Mouse (Mus musculus) lung, embryonic 14.5 days (tissue): Measurements from ENCODE around the gene Ift122. TPM values are rescaled to one million over a fixed set of nuclear protein-coding genes. Genes with fewer than 3 reads are reported as not detected.
A peak's percentile ranks its signal among the peaks of the same experiment; 100 is the strongest.

Experiments used
- ATAC-seq: fragments of 200-750 bp; cut with Nextera tagmentation; 2 replicates; pipeline ENCODE4 v1.8.0; 2017; ENCODE audit warnings: mild to moderate bottlenecking, moderate TSS enrichment, moderate library complexity; ENCODE audit not compliant: insufficient read depth
- DNase-seq: peaks from one replicate; pipeline ENCODE4 v3.0.0-alpha.2; 2015
- H3K27ac ChIP-seq: fragments of 300-500 bp; sonication (generic); 2 replicates; pipeline ENCODE4 v1.5.1; 2014; ENCODE audit warnings: low read depth, mild to moderate bottlenecking, moderate library complexity
- H3K27me3 ChIP-seq: fragments of 300-500 bp; sonication (generic); 2 replicates; pipeline ENCODE4 v1.6.1; 2014; ENCODE audit warnings: low read length, control low read depth; ENCODE audit not compliant: insufficient read depth
- H3K36me3 ChIP-seq: fragments of 300-500 bp; sonication (generic); 2 replicates; pipeline ENCODE4 v1.6.1; 2014; ENCODE audit warnings: control low read depth; ENCODE audit not compliant: insufficient read depth
- H3K4me1 ChIP-seq: fragments of 300-500 bp; sonication (generic); 2 replicates; pipeline ENCODE4 v1.6.1; 2014; ENCODE audit warnings: antibody characterized with exemption, control low read depth; ENCODE audit not compliant: insufficient read depth
- H3K4me2 ChIP-seq: fragments of 300-500 bp; sonication (generic); 2 replicates; pipeline ENCODE4 v1.6.1; 2014; ENCODE audit warnings: mild to moderate bottlenecking
- H3K4me3 ChIP-seq: fragments of 300-500 bp; sonication (generic); 2 replicates; pipeline ENCODE4 v1.5.1; 2014; ENCODE audit warnings: low read depth, low read length
- H3K9ac ChIP-seq: fragments of 300-500 bp; sonication (generic); 2 replicates; pipeline ENCODE4 v1.6.1; 2014
- H3K9me3 ChIP-seq: fragments of 300-500 bp; sonication (generic); 2 replicates; pipeline ENCODE4 v1.6.1; 2016; ENCODE audit warnings: low read depth, low read length, control low read depth
- CTCF ChIP-seq: IDR thresholded peaks from 2 replicates; pipeline ENCODE4 v1.5.1; 2016; ENCODE audit warnings: antibody characterized with exemption, low read depth
- WGBS: fragments of 180-500 bp; shearing (Covaris S2); extraction: QIAGEN DNeasy Blood & Tissue Kit; methylation state at CpG from one replicate; pipeline ENCODE4 v1.1.7; 2014; 5-methylcytosine and 5-hydroxymethylcytosine counted together
- polyA plus RNA-seq: library from polyadenylated mRNA; unstranded; fragments of >200 nt; fragmentation: Nextera tagmentation; extraction: Ambion mirVana; gene quantifications from 2 replicates; pipeline ENCODE4 v1.2.1, GENCODE M21; 2014

Gene Ift122
- polyA plus RNA-seq, 1 experiment from 2014 or later, result 25.6 TPM

- no peak for ATAC-seq
- Histone ChIP-seq H3K27ac (no peak overlapping the region), H3K36me3 (no peaks in the 10 kb centered on the region), H3K4me3 (no peak overlapping the region), H3K4me1 (no peaks in the 10 kb centered on the region), H3K9ac (no peak overlapping the region), H3K9me3 (no peaks in the 10 kb centered on the region), H3K27me3 (no peaks in the 10 kb centered on the region), H3K4me2 (no peak overlapping the region)
- DNase-seq, result no peak
- 75% methylated on average over 8 of the region's 8 CpGs for WGBS
- TF ChIP-seq CTCF, result no peak
Observed at GRCm38 (mm10) chr6:115935544-115935943, 82.3 kb downstream of the Ift122 start.

GRCm38 (mm10) chr6:115938011-115938410, 84.7 kb downstream of the Ift122 start:
- Histone ChIP-seq H3K4me1 (no peaks in the 10 kb centered on the region), H3K9ac (no peak overlapping the region), H3K27me3 (no peaks in the 10 kb centered on the region), H3K27ac (no peak overlapping the region), H3K36me3 (no peaks in the 10 kb centered on the region), H3K4me3 (no peak overlapping the region), H3K4me2 (no peak overlapping the region), H3K9me3 (no peaks in the 10 kb centered on the region)
- DNase-seq (no peak), ATAC-seq (no peak)
- WGBS, result 79% methylated on average over 2 of the region's 2 CpGs
- no peak for TF ChIP-seq CTCF

GRCm38 (mm10) chr6:115938798-115939197, 85.5 kb downstream of the Ift122 start:
- DNase-seq (no peak), ATAC-seq (no peak)
- WGBS, result 50% methylated on average over 1 of the region's 1 CpGs

GRCm38 (mm10) chr6:115940603-115941002, 87.3 kb downstream of the Ift122 start:
- Histone ChIP-seq H3K27ac (no peak overlapping the region), H3K4me3 (no peak overlapping the region), H3K9me3 (no peaks in the 10 kb centered on the region), H3K4me1 (peaks cover 10% of the 10 kb centered on the region; the same call in 1 of the 2 replicates), H3K27me3 (no peaks in the 10 kb centered on the region), H3K9ac (no peak overlapping the region), H3K4me2 (no peak overlapping the region), H3K36me3 (no peaks in the 10 kb centered on the region)
- TF ChIP-seq CTCF, result no peak
- no peak for DNase-seq
- 57% methylated on average over 1 of the region's 1 CpGs for WGBS
- no peak for ATAC-seq

More at GRCm38 (mm10) chr6:115938798-115939197, 85.5 kb downstream of the Ift122 start:
- H3K27me3 ChIP-seq, result no peaks in the 10 kb centered on the region
- no peak overlapping the region for H3K4me3 ChIP-seq
- H3K4me1 ChIP-seq, result peaks cover 7% of the 10 kb centered on the region; the same call in 1 of the 2 replicates
- no peak for TF ChIP-seq CTCF
- H3K9ac ChIP-seq, result no peak overlapping the region
- H3K4me2 ChIP-seq, result no peak overlapping the region
- H3K36me3 ChIP-seq, result no peaks in the 10 kb centered on the region
- no peak overlapping the region for H3K27ac ChIP-seq
- no peaks in the 10 kb centered on the region for H3K9me3 ChIP-seq

GRCm38 (mm10) chr6:115941128-115941527, 87.9 kb downstream of the Ift122 start:
- peak; percentile 58 for DNase-seq
- Histone ChIP-seq H3K4me3 (no peak overlapping the region), H3K9ac (no peak overlapping the region), H3K4me2 (no peak overlapping the region), H3K27ac (no peak overlapping the region), H3K27me3 (no peaks in the 10 kb centered on the region), H3K4me1 (peaks cover 10% of the 10 kb centered on the region; the same call in 1 of the 2 replicates), H3K9me3 (no peaks in the 10 kb centered on the region), H3K36me3 (no peaks in the 10 kb centered on the region)
- WGBS, result 10% methylated on average over 7 of the region's 12 CpGs
- ATAC-seq, result 0 out of 2 replicates have a peak, but pooled peaks have one; percentile 12
- TF ChIP-seq CTCF, result no peak

GRCm38 (mm10) chr6:115943498-115944427, 90.5 kb downstream of the Ift122 start:
- DNase-seq (peak; percentile 26), ATAC-seq (no peak)
- no peak overlapping the region for H3K27ac ChIP-seq
- no peaks in the 10 kb centered on the region for H3K36me3 ChIP-seq
- H3K4me3 ChIP-seq, result no peak overlapping the region
- WGBS, result 53% methylated on average over 9 of the region's 9 CpGs
- H3K4me1 ChIP-seq, result peaks cover 10% of the 10 kb centered on the region; the same call in 1 of the 2 replicates
- H3K9ac ChIP-seq, result no peak overlapping the region
- no peak overlapping the region for H3K4me2 ChIP-seq
- no peak for TF ChIP-seq CTCF
- no peaks in the 10 kb centered on the region for H3K27me3 ChIP-seq
- no peaks in the 10 kb centered on the region for H3K9me3 ChIP-seq

GRCm38 (mm10) chr6:115944638-115945037, 91.4 kb downstream of the Ift122 start, which contains the start of gene H1foo:
TSS of gene H1foo (plus strand) at chr6:115944938.
- TF ChIP-seq CTCF, result no peak
- Histone ChIP-seq H3K9ac (no peak within 1 kb of the TSS), H3K27ac (no peak within 1 kb of the TSS), H3K4me2 (no peak within 1 kb of the TSS), H3K9me3 (no peaks in the 10 kb centered on the region), H3K36me3 (no peaks in the 10 kb centered on the region), H3K4me3 (no peak within 1 kb of the TSS), H3K27me3 (no peaks in the 10 kb centered on the region), H3K4me1 (peaks cover 10% of the 10 kb centered on the region; the same call in 1 of the 2 replicates)
- ATAC-seq, result no peak
- 90% methylated on average over 5 of the region's 5 CpGs for WGBS
- DNase-seq, result no peak
